Mouse (Mus musculus) forebrain, postnatal 0 days (tissue): ENCODE results near the gene Agbl4. TPM values are rescaled to one million over a fixed set of nuclear protein-coding genes. Genes with fewer than 3 reads are reported as not detected.

Source experiments
- ATAC-seq: fragments of 200-750 bp; cut with Nextera tagmentation; 2 replicates; pipeline ENCODE4 v1.8.0; 2017; ENCODE audit warnings: mild to moderate bottlenecking, moderate library complexity
- DNase-seq: peaks from one replicate; pipeline ENCODE4 v3.0.0-alpha.2; 2015
- H3K27ac ChIP-seq: fragments of 300-500 bp; sonication (generic); 2 replicates; pipeline ENCODE4 v1.5.1; 2014; ENCODE audit warnings: low read depth, mild to moderate bottlenecking, antibody characterized with exemption, low read length, moderate library complexity, mixed read lengths
- H3K27me3 ChIP-seq: fragments of 300-500 bp; sonication (generic); 2 replicates; pipeline ENCODE4 v1.6.1; 2014; ENCODE audit warnings: mild to moderate bottlenecking, low read length, mixed read lengths; ENCODE audit not compliant: insufficient read depth
- H3K36me3 ChIP-seq: fragments of 300-500 bp; sonication (generic); 2 replicates; pipeline ENCODE4 v1.6.1; 2014; ENCODE audit warnings: mild to moderate bottlenecking, moderate library complexity; ENCODE audit not compliant: insufficient read depth
- H3K4me1 ChIP-seq: fragments of 300-500 bp; sonication (generic); 2 replicates; pipeline ENCODE4 v1.6.1; 2014; ENCODE audit warnings: antibody characterized with exemption; ENCODE audit not compliant: insufficient read depth
- H3K4me2 ChIP-seq: fragments of 300-500 bp; sonication (generic); 2 replicates; pipeline ENCODE4 v1.6.1; 2014; ENCODE audit warnings: low read depth, mild to moderate bottlenecking, moderate library complexity
- H3K4me3 ChIP-seq: fragments of 300-500 bp; sonication (generic); 2 replicates; pipeline ENCODE4 v1.5.1; 2014; ENCODE audit warnings: low read depth, low read length, mixed read lengths
- H3K9ac ChIP-seq: fragments of 300-500 bp; sonication (generic); 2 replicates; pipeline ENCODE4 v1.6.1; 2014; ENCODE audit warnings: mild to moderate bottlenecking
- H3K9me3 ChIP-seq: fragments of 300-500 bp; sonication (generic); 2 replicates; pipeline ENCODE4 v1.6.1; 2016; ENCODE audit warnings: low read length
- CTCF ChIP-seq: sonication (generic); IDR thresholded peaks from 2 replicates; pipeline ENCODE4 v1.5.1; 2016; ENCODE audit warnings: antibody characterized with exemption, control low read depth, low read depth
- WGBS: fragments of 180-500 bp; shearing (Covaris S2); extraction: QIAGEN DNeasy Blood & Tissue Kit; methylation state at CpG from one replicate; pipeline ENCODE4 v1.1.7; 2014; 5-methylcytosine and 5-hydroxymethylcytosine counted together
- polyA plus RNA-seq: library from polyadenylated mRNA; unstranded; fragments of >200 nt; fragmentation: Nextera tagmentation; extraction: Ambion mirVana; gene quantifications from 2 replicates; pipeline ENCODE4 v1.2.1, GENCODE M21; 2015
- total RNA-seq: library from RNA; depleted of rRNA; stranded (reverse); fragments of >200 nt; gene quantifications from 2 replicates; pipeline ENCODE4 v1.2.3, GENCODE M21; 2014

Gene Agbl4
- total and polyA plus RNA-seq, 2 experiments from 2014 or later, result 3.3 to 6.2 TPM

DNA sequence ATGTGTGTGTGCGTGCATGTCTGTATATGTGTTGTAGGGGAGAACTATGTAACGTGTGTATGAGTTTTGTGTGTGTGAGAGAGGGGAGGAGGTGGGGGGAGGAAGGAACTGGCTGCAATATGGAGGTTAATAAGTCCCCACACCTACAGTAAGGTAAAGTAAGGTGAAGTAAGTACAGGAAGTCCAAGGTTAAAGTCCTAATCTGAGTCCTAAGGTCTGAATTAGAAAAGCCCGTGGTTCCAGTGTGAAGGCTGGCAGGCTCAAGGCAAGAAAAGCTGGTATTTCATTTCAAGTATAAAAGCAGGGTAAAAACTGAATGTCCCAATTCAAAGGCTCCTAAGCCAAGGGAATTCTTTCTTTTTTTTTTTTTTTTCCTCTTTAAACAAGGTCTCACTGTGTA is 980.6 kb downstream of the Agbl4 start:
- Histone ChIP-seq H3K27ac (no peak overlapping the region), H3K9me3 (no peaks in the 10 kb centered on the region), H3K27me3 (no peaks in the 10 kb centered on the region), H3K9ac (no peak overlapping the region), H3K36me3 (no peaks in the 10 kb centered on the region), H3K4me3 (no peak overlapping the region), H3K4me2 (no peak overlapping the region), H3K4me1 (no peaks in the 10 kb centered on the region)
- no peak for ATAC-seq
- 87% methylated on average over 3 of the region's 3 CpGs for WGBS
- no peak for TF ChIP-seq CTCF
- DNase-seq, result no peak

DNA sequence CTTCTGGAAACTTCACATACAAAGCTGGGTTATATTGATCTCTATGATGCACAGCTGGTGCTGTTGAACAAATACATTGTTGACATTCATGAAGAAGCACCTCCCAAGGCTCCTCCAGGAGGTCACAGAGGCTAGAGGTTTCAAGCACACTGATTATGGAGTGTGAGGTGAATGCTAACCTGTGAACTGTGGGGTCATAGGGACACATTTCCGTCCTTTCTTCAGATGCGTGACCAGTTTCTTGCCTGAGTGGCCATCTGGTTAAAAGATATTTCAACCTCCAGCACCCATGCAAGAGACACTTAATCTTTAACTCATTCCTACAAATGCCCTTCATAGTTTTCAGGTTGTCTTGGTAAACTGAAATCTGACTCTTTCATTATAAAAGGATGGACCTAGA is 985.6 kb downstream of the Agbl4 start:
- H3K4me1 ChIP-seq, result no peaks in the 10 kb centered on the region
- WGBS, result 97% methylated on average over 2 of the region's 2 CpGs
- H3K4me3 ChIP-seq, result no peak overlapping the region
- no peak for TF ChIP-seq CTCF
- DNase-seq (no peak), ATAC-seq (no peak)
- H3K9ac ChIP-seq, result no peak overlapping the region
- no peak overlapping the region for H3K27ac ChIP-seq
- H3K36me3 ChIP-seq, result no peaks in the 10 kb centered on the region
- H3K9me3 ChIP-seq, result no peaks in the 10 kb centered on the region
- no peaks in the 10 kb centered on the region for H3K27me3 ChIP-seq
- no peak overlapping the region for H3K4me2 ChIP-seq

DNA sequence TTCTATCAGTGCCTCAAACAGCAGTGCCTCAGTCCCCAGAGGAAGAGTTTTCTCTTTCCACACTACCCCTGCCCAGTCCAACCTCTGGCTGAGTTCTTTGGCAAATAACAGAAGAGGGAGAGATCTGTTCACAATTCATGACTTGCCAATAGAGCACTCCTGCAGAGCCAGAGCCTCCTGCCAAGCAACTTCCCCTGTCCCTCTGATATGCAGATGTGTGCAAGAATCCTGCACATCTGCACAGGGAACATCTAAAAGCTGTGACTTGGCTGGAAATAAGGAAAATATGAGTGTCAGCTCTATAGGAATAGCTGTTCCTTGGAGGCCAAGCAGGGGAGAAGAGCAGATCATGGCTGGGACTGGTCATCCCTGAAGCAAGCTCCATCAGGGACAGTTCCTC is 993.3 kb downstream of the Agbl4 start:
- H3K9ac ChIP-seq, result no peak overlapping the region
- H3K4me2 ChIP-seq, result no peak overlapping the region
- no peaks in the 10 kb centered on the region for H3K4me1 ChIP-seq
- TF ChIP-seq CTCF, result no peak
- H3K9me3 ChIP-seq, result no peaks in the 10 kb centered on the region
- no peak for ATAC-seq
- no peak overlapping the region for H3K4me3 ChIP-seq
- H3K27ac ChIP-seq, result no peak overlapping the region
- no peak for DNase-seq
- no peaks in the 10 kb centered on the region for H3K27me3 ChIP-seq
- no peaks in the 10 kb centered on the region for H3K36me3 ChIP-seq

DNA sequence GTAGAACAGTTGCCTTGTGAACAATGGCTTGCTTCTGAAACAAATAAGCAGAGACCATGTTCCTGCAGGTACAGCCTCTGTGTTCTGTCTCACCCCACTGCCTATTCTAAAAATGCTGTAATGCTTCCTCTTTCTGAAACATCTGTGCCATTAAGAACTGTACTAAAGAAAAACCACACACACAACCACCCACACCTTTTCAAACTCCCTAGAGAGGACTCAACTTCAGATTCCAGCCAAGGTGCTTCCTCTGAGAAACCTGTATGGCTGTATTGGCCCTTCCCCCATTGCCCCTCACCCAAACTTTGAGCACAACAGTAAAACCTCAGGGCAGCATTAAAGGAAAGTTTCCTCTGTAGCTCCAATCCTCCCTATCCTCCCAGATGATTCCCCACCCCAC is 1002.3 kb downstream of the Agbl4 start:
- H3K27ac ChIP-seq, result no peak overlapping the region
- H3K9ac ChIP-seq, result no peak overlapping the region
- TF ChIP-seq CTCF, result no peak
- no peaks in the 10 kb centered on the region for H3K4me1 ChIP-seq
- H3K4me2 ChIP-seq, result no peak overlapping the region
- no peaks in the 10 kb centered on the region for H3K27me3 ChIP-seq
- DNase-seq, result no peak
- no peak for ATAC-seq
- no peaks in the 10 kb centered on the region for H3K9me3 ChIP-seq
- no peaks in the 10 kb centered on the region for H3K36me3 ChIP-seq
- no peak overlapping the region for H3K4me3 ChIP-seq

DNA sequence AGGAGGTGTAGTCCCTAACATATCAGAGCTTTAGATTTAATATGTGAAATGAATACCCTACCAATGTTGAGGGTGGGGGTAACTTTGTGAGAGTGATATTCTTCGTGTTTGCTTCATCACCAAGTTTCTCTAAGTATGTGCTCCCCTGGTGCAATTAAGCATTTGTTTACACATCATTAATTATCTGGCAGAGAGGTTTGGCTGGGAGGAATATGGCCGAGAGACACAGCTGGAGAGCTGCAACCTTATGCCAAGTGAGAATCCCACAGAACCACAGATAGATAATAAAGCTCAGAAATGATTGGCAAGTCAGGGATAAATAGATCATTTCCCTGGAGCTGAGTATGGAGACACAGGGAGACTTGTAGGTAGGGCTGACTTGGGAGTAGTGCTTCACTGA is 1003.2 kb downstream of the Agbl4 start:
- 22% methylated on average over 2 of the region's 2 CpGs for WGBS
- H3K9me3 ChIP-seq, result no peaks in the 10 kb centered on the region
- H3K4me1 ChIP-seq, result no peaks in the 10 kb centered on the region
- no peaks in the 10 kb centered on the region for H3K36me3 ChIP-seq
- no peak for DNase-seq
- no peak overlapping the region for H3K4me3 ChIP-seq
- no peak for TF ChIP-seq CTCF
- no peak overlapping the region for H3K4me2 ChIP-seq
- H3K9ac ChIP-seq, result no peak overlapping the region
- no peak for ATAC-seq
- H3K27me3 ChIP-seq, result no peaks in the 10 kb centered on the region
- no peak overlapping the region for H3K27ac ChIP-seq

DNA sequence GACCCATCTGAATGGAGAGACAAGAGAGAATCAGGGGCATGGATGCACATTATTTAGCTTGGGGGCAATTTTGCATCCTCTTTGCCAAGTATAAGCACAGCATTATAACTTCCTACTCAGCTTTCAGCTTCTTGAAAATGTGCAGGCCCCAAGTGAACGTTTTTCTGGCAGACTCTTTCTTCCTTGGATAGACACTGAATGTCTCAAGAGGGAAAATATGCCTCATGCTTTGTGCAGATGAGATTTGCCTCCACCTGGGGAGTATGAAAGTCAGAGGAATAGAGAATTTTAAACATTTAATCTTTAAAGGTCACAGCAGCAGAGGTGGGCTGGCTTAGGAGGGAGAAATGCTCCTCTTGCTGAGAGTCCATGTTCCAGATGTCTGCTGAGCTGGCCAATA is 1005.8 kb downstream of the Agbl4 start:
- Histone ChIP-seq H3K4me2 (no peak overlapping the region), H3K4me3 (no peak overlapping the region), H3K27ac (no peak overlapping the region), H3K36me3 (no peaks in the 10 kb centered on the region), H3K4me1 (no peaks in the 10 kb centered on the region), H3K9me3 (no peaks in the 10 kb centered on the region), H3K27me3 (no peaks in the 10 kb centered on the region), H3K9ac (no peak overlapping the region)
- TF ChIP-seq CTCF, result no peak
- 32% methylated on average over 1 of the region's 1 CpGs for WGBS
- ATAC-seq (no peak), DNase-seq (no peak)

DNA sequence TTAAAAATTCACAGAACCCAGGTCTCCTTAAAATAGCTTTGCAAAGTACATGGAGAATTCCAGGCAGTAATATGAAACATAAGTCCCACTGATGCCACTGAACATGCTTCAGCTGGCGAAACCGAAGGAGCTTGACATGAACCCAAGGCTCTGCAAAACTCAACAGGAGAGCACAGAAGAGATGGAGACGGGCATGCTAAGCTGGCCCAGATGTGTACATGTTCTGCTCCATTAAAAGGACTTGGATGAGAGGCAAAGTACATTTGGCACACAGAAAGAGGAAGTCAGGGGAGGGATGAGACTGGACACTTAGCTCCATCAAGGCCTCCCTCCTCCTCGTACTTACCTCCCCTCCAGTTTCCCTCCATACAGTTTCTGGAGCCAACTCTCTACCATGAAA is 1013.3 kb downstream of the Agbl4 start:
- no peak for ATAC-seq
- no peak overlapping the region for H3K4me2 ChIP-seq
- H3K27me3 ChIP-seq, result peaks cover 3% of the 10 kb centered on the region; the same call in 1 of the 2 replicates
- H3K27ac ChIP-seq, result no peak overlapping the region
- H3K4me1 ChIP-seq, result peaks cover 7% of the 10 kb centered on the region; the same call in 1 of the 2 replicates
- no peaks in the 10 kb centered on the region for H3K9me3 ChIP-seq
- TF ChIP-seq CTCF, result no peak
- H3K36me3 ChIP-seq, result no peaks in the 10 kb centered on the region
- no peak overlapping the region for H3K9ac ChIP-seq
- no peak for DNase-seq
- 93% methylated on average over 4 of the region's 4 CpGs for WGBS
- no peak overlapping the region for H3K4me3 ChIP-seq

DNA sequence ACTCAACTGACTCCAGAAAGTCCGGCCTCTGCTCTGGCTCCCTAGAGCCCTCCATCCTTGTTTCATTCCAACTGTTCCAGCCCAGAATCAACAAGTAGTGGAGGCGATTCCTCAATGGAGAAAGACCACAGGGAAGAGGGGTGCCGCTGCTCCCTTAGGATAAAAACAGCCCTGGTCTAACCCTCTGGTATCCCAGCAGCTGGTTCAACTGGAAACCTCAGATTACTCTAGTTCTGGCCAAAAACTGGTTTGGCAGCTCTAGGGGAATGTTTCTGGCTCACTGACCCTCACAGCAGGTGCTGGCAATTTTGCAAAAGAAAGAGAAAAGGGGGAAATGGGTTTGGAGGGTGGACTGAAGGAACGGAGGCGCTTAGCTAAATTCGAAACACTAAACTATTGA is 1016.9 kb downstream of the Agbl4 start:
- no peak for TF ChIP-seq CTCF
- H3K4me2 ChIP-seq, result peak overlapping the region; percentile 69
- no peaks in the 10 kb centered on the region for H3K9me3 ChIP-seq
- WGBS, result 2% methylated on average over 6 of the region's 6 CpGs
- peak overlapping the region; percentile 81 for H3K4me3 ChIP-seq
- no peak overlapping the region for H3K27ac ChIP-seq
- peaks cover 22% of the 10 kb centered on the region for H3K4me1 ChIP-seq
- ATAC-seq (peak; percentile 16), DNase-seq (no peak)
- peak overlapping the region; percentile 96 for H3K9ac ChIP-seq
- H3K27me3 ChIP-seq, result peaks cover 3% of the 10 kb centered on the region; the same call in 1 of the 2 replicates
- peaks cover 5% of the 10 kb centered on the region; the same call in 1 of the 2 replicates for H3K36me3 ChIP-seq
